ENCODE assay signal across 12 mouse cellular contexts in the genomic region with DNA sequence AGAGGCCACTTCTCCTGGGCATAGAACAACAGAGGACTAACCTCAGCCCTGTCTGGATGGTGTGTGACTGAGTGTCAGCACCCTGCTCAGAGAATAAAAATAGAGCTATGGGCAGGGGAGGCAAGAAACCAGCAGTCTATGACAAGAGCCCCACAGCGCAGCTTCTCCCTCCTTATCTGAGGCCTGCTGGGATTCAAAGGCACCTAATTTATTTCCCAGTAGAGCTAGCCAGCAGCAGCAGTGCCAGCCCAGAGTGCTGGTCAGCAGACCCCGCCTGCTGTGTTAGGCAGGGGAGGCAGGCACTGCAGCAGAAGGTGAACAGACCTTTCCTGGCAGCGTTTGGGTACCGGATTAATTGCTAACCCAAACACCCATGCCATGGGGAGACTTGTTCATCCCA. TPM values are rescaled to one million over a fixed set of nuclear protein-coding genes. Genes with fewer than 3 reads are reported as not detected.
A peak's percentile ranks its signal among the peaks of the same experiment; 100 is the strongest.
DNase-seq lines count a peak whose midpoint lies in the region; ATAC-seq and TF ChIP-seq lines count a peak whose summit lies in the region.
"Had no signal": no experiment of that assay in that cellular context is flagged by ENCODE, and none has a peak within 500 bp of the region (broad histone marks: within the 10 kb centered on the region; RNA-seq: fewer than 3 reads in every experiment).

No protein-coding gene starts in this region.

- H3K27ac ChIP-seq in kidney, adult 2 months (ENCODE audit: insufficient read depth, low read depth, low read length), result no peak overlapping the region
- peak overlapping the region; percentile 90 for H3K27ac ChIP-seq in heart, embryonic 15.5 days
- H3K27ac ChIP-seq in midbrain, postnatal 0 days (ENCODE audit: low read depth, low read length), result no peak overlapping the region
- no peak overlapping the region for H3K27ac ChIP-seq in intestine, embryonic 16.5 days (ENCODE audit: low read length)
- H3K27ac ChIP-seq: limb, embryonic 15.5 days had no signal

- no peaks in the 10 kb centered on the region for H3K9me3 ChIP-seq in heart, embryonic 15.5 days (replicated peaks)
- no peaks in the 10 kb centered on the region for H3K9me3 ChIP-seq in midbrain, postnatal 0 days (ENCODE audit: low read length)
- H3K9me3 ChIP-seq in intestine, embryonic 16.5 days (ENCODE audit: control insufficient read depth, low read length), result no peaks in the 10 kb centered on the region
- H3K9me3 ChIP-seq: limb, embryonic 15.5 days had no signal

- peak; percentile 27 for DNase-seq in kidney, adult 11 months
- DNase-seq in kidney, adult 2 months, result no peak
- DNase-seq in cerebellum, postnatal 10 days, result peak; percentile 36 to 54
- DNase-seq in lung, postnatal 14 days, result peak; percentile 42
- DNase-seq in spleen, postnatal 14 days (ENCODE audit: low spot score in 2 of 2), result no peak
- DNase-seq in midbrain, postnatal 0 days (ENCODE audit: low spot score), result no peak

- TF ChIP-seq CTCF in kidney, adult 2 months (conservative IDR thresholded peaks at IDR 0.05; ENCODE audit: insufficient read depth, insufficient read length, low read depth, low read length), result no peak
- TF ChIP-seq CTCF in midbrain, postnatal 0 days (IDR thresholded peaks at IDR 0.05), result no peak

- no peaks in the 10 kb centered on the region for H3K36me3 ChIP-seq in kidney, adult 2 months (ENCODE audit: control insufficient read depth, insufficient read depth, low read length)
- H3K36me3 ChIP-seq in heart, embryonic 15.5 days, result no peaks in the 10 kb centered on the region
- no peaks in the 10 kb centered on the region for H3K36me3 ChIP-seq in midbrain, postnatal 0 days (ENCODE audit: insufficient read depth, low read length)
- H3K36me3 ChIP-seq in intestine, embryonic 16.5 days (ENCODE audit: control insufficient read depth, insufficient read depth, low read length), result no peaks in the 10 kb centered on the region
- H3K36me3 ChIP-seq: limb, embryonic 15.5 days had no signal

- no peaks in the 10 kb centered on the region for H3K27me3 ChIP-seq in kidney, adult 2 months (replicated peaks; ENCODE audit: control insufficient read depth, insufficient read depth, low read length)
- no peaks in the 10 kb centered on the region for H3K27me3 ChIP-seq in heart, embryonic 15.5 days
- no peaks in the 10 kb centered on the region for H3K27me3 ChIP-seq in midbrain, postnatal 0 days (ENCODE audit: insufficient read depth, low read length)
- no peaks in the 10 kb centered on the region for H3K27me3 ChIP-seq in intestine, embryonic 16.5 days (replicated peaks; ENCODE audit: control insufficient read depth, insufficient read depth, low read length)
- H3K27me3 ChIP-seq: limb, embryonic 15.5 days had no signal

- peak; percentile 57 for ATAC-seq in heart, embryonic 15.5 days (replicated peaks; ENCODE audit: insufficient number of reproducible peaks, insufficient read depth, low FRiP score, low read depth)
- ATAC-seq in midbrain, postnatal 0 days (ENCODE audit: low FRiP score), result no peak
- ATAC-seq in intestine, embryonic 16.5 days, result no peak
- ATAC-seq: intestine, postnatal 0 days had no signal

- H3K4me1 ChIP-seq in kidney, adult 2 months (ENCODE audit: control insufficient read depth, insufficient read depth, low read length), result no peaks in the 10 kb centered on the region
- H3K4me1 ChIP-seq in heart, embryonic 15.5 days (replicated peaks), result peaks cover 66% of the 10 kb centered on the region
- no peaks in the 10 kb centered on the region for H3K4me1 ChIP-seq in midbrain, postnatal 0 days (ENCODE audit: insufficient read depth, low read length)
- no peaks in the 10 kb centered on the region for H3K4me1 ChIP-seq in intestine, embryonic 16.5 days (ENCODE audit: control insufficient read depth, insufficient read depth, low read length)

- WGBS in kidney, adult 2 months, result 51% methylated on average over 4 of the region's 4 CpGs
- WGBS in heart, embryonic 15.5 days, result 36% methylated on average over 4 of the region's 4 CpGs
- 68% methylated on average over 4 of the region's 4 CpGs for WGBS in midbrain, postnatal 0 days
- WGBS in intestine, embryonic 16.5 days, result 44% methylated on average over 4 of the region's 4 CpGs

- peak overlapping the region; percentile 37 for H3K4me2 ChIP-seq in heart, embryonic 15.5 days
- H3K4me2 ChIP-seq in midbrain, postnatal 0 days (ENCODE audit: low read depth, low read length, poor library complexity, severe bottlenecking), result no peak overlapping the region
- H3K4me2 ChIP-seq in intestine, embryonic 16.5 days (ENCODE audit: low read depth, low read length), result no peak overlapping the region
- H3K4me2 ChIP-seq: limb, embryonic 15.5 days had no signal

- no peak for TF ChIP-seq POLR2A in kidney, adult 2 months (IDR thresholded peaks at IDR 0.05; ENCODE audit: low read depth, low read length)

- peak overlapping the region; percentile 20; the same call in 1 of the 2 replicates for H3K9ac ChIP-seq in heart, embryonic 15.5 days
- no peak overlapping the region for H3K9ac ChIP-seq in midbrain, postnatal 0 days (replicated peaks; ENCODE audit: low read length, poor library complexity, severe bottlenecking)
- no peak overlapping the region for H3K9ac ChIP-seq in intestine, embryonic 16.5 days (ENCODE audit: low read depth, low read length)
- H3K9ac ChIP-seq: limb, embryonic 15.5 days had no signal

- H3K4me3 ChIP-seq in kidney, adult 2 months (ENCODE audit: insufficient read depth, low read depth, low read length), result no peak overlapping the region
- H3K4me3 ChIP-seq in heart, embryonic 15.5 days, result peak overlapping the region; percentile 14; the same call in 1 of the 2 replicates
- H3K4me3 ChIP-seq in midbrain, postnatal 0 days (ENCODE audit: low read depth, low read length), result no peak overlapping the region
- H3K4me3 ChIP-seq in intestine, embryonic 16.5 days (ENCODE audit: low read length), result no peak overlapping the region
- H3K4me3 ChIP-seq: limb, embryonic 15.5 days had no signal

RNA-seq across cellular contexts. Expression of gene Dbh, which starts 16.9 kb away (rescaled TPM):
- 3.1 and 10.1 TPM in 2 replicates for polyA plus RNA-seq in kidney, adult 2 months (2012; rRNA removed)
- polyA plus RNA-seq in heart, embryonic 15.5 days (2015; fragmentation: Nextera tagmentation; extraction: Ambion mirVana), result 0.60 and 6.5 TPM in 2 replicates
- 4.2 and 12.3 TPM in 2 replicates for total RNA-seq in midbrain, postnatal 0 days (2014; rRNA removed)
- 0.21 and 0.45 TPM in 2 replicates for polyA plus RNA-seq in midbrain, postnatal 0 days (2015; fragmentation: Nextera tagmentation; extraction: Ambion mirVana)
- 1.0 and 1.4 TPM in 2 replicates for polyA plus RNA-seq in intestine, embryonic 16.5 days (2015; fragmentation: Nextera tagmentation; extraction: Ambion mirVana)
- total RNA-seq: ES-E14; hematopoietic stem cell, adult 5-6 weeks had no signal

RNA-seq across cellular contexts. Expression of gene Fam163b, which starts 39.6 kb away (rescaled TPM):
- polyA plus RNA-seq in kidney, adult 2 months (2012; rRNA removed), result 0.38 and 0.42 TPM in 2 replicates
- polyA plus RNA-seq in heart, embryonic 15.5 days (2015; fragmentation: Nextera tagmentation; extraction: Ambion mirVana), result 0.39 and 0.67 TPM in 2 replicates
- total RNA-seq in midbrain, postnatal 0 days (2014; rRNA removed), result 4.9 and 8.4 TPM in 2 replicates
- polyA plus RNA-seq in midbrain, postnatal 0 days (2015; fragmentation: Nextera tagmentation; extraction: Ambion mirVana), result 13.0 and 13.9 TPM in 2 replicates
- 0.11 and 0.16 TPM in 2 replicates for polyA plus RNA-seq in intestine, embryonic 16.5 days (2015; fragmentation: Nextera tagmentation; extraction: Ambion mirVana)
- total RNA-seq: ES-E14; hematopoietic stem cell, adult 5-6 weeks had no signal

Comparison
In these comparisons a context has a peak if more than half of its experiments do, and no peak if none do; other contexts are left out.
1. DNase-seq: peak in kidney, adult 11 months (single experiment), cerebellum, postnatal 10 days (2 of 2) and lung, postnatal 14 days (single experiment); none in kidney, adult 2 months (single experiment), spleen, postnatal 14 days (0 of 2) and midbrain, postnatal 0 days (single experiment).